Mouse (Mus musculus) E14TG2a.4 (cell line): ENCODE measurements around the gene Elane.

Experiments used
- CTCF ChIP-seq: conservative IDR thresholded peaks from 2 replicates; pipeline ENCODE4 v1.5.1; 2014; ENCODE audit warnings: low read length
- POU5F1 ChIP-seq: IDR thresholded peaks from 2 replicates; pipeline ENCODE4 v1.6.1; 2014; ENCODE audit warnings: low read length, borderline replicate concordance

DNA sequence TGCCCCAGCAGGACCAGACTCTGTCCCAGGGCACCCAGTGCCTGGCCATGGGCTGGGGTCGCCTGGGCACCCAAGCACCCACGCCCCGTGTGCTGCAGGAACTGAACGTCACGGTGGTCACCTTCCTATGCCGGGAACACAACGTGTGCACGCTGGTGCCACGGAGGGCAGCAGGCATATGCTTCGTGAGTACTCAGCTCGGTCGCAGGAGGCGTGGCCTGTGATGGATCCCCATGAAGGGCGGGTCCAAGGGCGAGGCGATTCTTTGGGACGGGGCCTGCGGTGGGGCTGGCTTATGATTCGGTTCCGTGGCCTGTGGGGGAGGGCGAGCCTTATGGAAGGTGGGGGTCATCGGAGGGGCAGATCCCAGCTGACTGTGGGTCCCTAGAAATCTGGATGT is 4.1 kb upstream of the Elane start:
- TF ChIP-seq CTCF (no peak), POU5F1 (no peak)
